Mouse (Mus musculus) limb, embryonic 14.5 days (tissue): Measurements from ENCODE around the gene Fcgr3. TPM values are rescaled to one million over a fixed set of nuclear protein-coding genes. Genes with fewer than 3 reads are reported as not detected.

ENCODE experiments used
- ATAC-seq: fragments of 200-750 bp; cut with Nextera tagmentation; 2 replicates; pipeline ENCODE4 v1.8.0; 2017; ENCODE audit warnings: low read depth, moderate number of reproducible peaks, moderate TSS enrichment; ENCODE audit not compliant: low FRiP score
- DNase-seq: peaks from one replicate; pipeline ENCODE4 v3.0.0-alpha.2; 2015; ENCODE audit warnings: low spot score
- H3K27ac ChIP-seq: fragments of 300-500 bp; sonication (generic); replicated peaks from 2 replicates; pipeline ENCODE4 v1.5.1; 2014; ENCODE audit warnings: low read depth, mild to moderate bottlenecking, low read length, moderate library complexity, mixed read lengths
- H3K27me3 ChIP-seq: fragments of 300-500 bp; sonication (generic); 2 replicates; pipeline ENCODE4 v1.6.1; 2014; ENCODE audit warnings: low read length, mixed read lengths; ENCODE audit not compliant: control insufficient read depth, insufficient read depth
- H3K36me3 ChIP-seq: fragments of 300-500 bp; sonication (generic); 2 replicates; pipeline ENCODE4 v1.6.1; 2014; ENCODE audit warnings: mild to moderate bottlenecking, low read length, moderate library complexity, mixed read lengths; ENCODE audit not compliant: control insufficient read depth, insufficient read depth
- H3K4me1 ChIP-seq: fragments of 300-500 bp; sonication (generic); 2 replicates; pipeline ENCODE4 v1.6.1; 2014; ENCODE audit warnings: antibody characterized with exemption, low read length, mixed read lengths; ENCODE audit not compliant: control insufficient read depth, insufficient read depth
- H3K4me2 ChIP-seq: fragments of 300-500 bp; sonication (generic); replicated peaks from 2 replicates; pipeline ENCODE4 v1.6.1; 2014; ENCODE audit warnings: low read depth, mild to moderate bottlenecking, low read length, moderate library complexity; ENCODE audit not compliant: severe bottlenecking
- H3K4me3 ChIP-seq: fragments of 300-500 bp; sonication (generic); replicated peaks from 2 replicates; pipeline ENCODE4 v1.5.1; 2014; ENCODE audit warnings: low read length
- H3K9ac ChIP-seq: fragments of 300-500 bp; sonication (generic); 2 replicates; pipeline ENCODE4 v1.6.1; 2014; ENCODE audit warnings: mild to moderate bottlenecking, low read depth, low read length, moderate library complexity; ENCODE audit not compliant: severe bottlenecking
- H3K9me3 ChIP-seq: fragments of 300-500 bp; sonication (generic); 2 replicates; pipeline ENCODE4 v1.6.1; 2016; ENCODE audit warnings: low read length; ENCODE audit not compliant: control insufficient read depth
- POLR2A ChIP-seq: fragments of 200-500 bp; IDR thresholded peaks from 2 replicates; pipeline ENCODE4 v1.8.0; 2012; ENCODE audit warnings: inconsistent platforms, mild to moderate bottlenecking, moderate library complexity, borderline replicate concordance; ENCODE audit not compliant: insufficient read depth, insufficient read length; ENCODE audit errors: extremely low read depth
- WGBS: fragments of 180-500 bp; shearing (Covaris S2); extraction: QIAGEN DNeasy Blood & Tissue Kit; methylation state at CpG from one replicate; pipeline ENCODE4 v1.1.7; 2014; 5-methylcytosine and 5-hydroxymethylcytosine counted together
- polyA plus RNA-seq, 2 experiments: library from polyadenylated mRNA; depleted of rRNA in 1 of 2; stranded (reverse) in 1 of 2; unstranded in 1 of 2; fragments of >200 nt; fragmentation: Nextera tagmentation in 1 of 2; extraction: Ambion mirVana in 1 of 2; gene quantifications; 2 replicates each; pipeline versions ENCODE4 v1.2.1 to v1.2.3; 2012 to 2014

The Fcgr3 gene
- polyA plus RNA-seq, 2 experiments: 12.8 to 19.7 TPM

- H3K27ac ChIP-seq: no peak overlapping the region
- no peak for DNase-seq
- H3K27me3 ChIP-seq: peaks cover 35% of the 10 kb centered on the region
- H3K9ac ChIP-seq: no peak overlapping the region
- no peak for ATAC-seq
- H3K4me2 ChIP-seq: peak overlapping the region; percentile 82
- WGBS: 8% methylated on average over 11 of the region's 11 CpGs
- no peaks in the 10 kb centered on the region for H3K36me3 ChIP-seq
- H3K4me3 ChIP-seq: peak overlapping the region; percentile 49
- no peaks in the 10 kb centered on the region for H3K9me3 ChIP-seq
- no peaks in the 10 kb centered on the region for H3K4me1 ChIP-seq
- no peak for TF ChIP-seq POLR2A
Observed at GRCm38 (mm10) chr1:171034201-171034600, 30.5 kb downstream of the Fcgr3 start.

GRCm38 (mm10) chr1:171033756-171034155 is 31.0 kb downstream of the Fcgr3 start:
- Histone ChIP-seq H3K9me3 (no peaks in the 10 kb centered on the region), H3K4me2 (peak overlapping the region; percentile 82), H3K9ac (peak overlapping the region; percentile 38), H3K4me3 (peak overlapping the region; percentile 49), H3K27ac (no peak overlapping the region), H3K4me1 (no peaks in the 10 kb centered on the region), H3K36me3 (no peaks in the 10 kb centered on the region), H3K27me3 (peaks cover 35% of the 10 kb centered on the region)
- TF ChIP-seq POLR2A: no peak
- WGBS: under 1% methylated on average over 20 of the region's 20 CpGs
- ATAC-seq (peak; percentile 72), DNase-seq (peak; percentile 89)

GRCm38 (mm10) chr1:171033196-171033595 is 31.5 kb downstream of the Fcgr3 start:
- ATAC-seq (no peak), DNase-seq (no peak)
- H3K4me1 ChIP-seq: no peaks in the 10 kb centered on the region
- peak overlapping the region; percentile 38 for H3K9ac ChIP-seq
- H3K27ac ChIP-seq: no peak overlapping the region
- H3K4me2 ChIP-seq: peak overlapping the region; percentile 82
- no peaks in the 10 kb centered on the region for H3K9me3 ChIP-seq
- peak overlapping the region; percentile 49 for H3K4me3 ChIP-seq
- under 1% methylated on average over 16 of the region's 16 CpGs for WGBS
- H3K36me3 ChIP-seq: no peaks in the 10 kb centered on the region
- no peak for TF ChIP-seq POLR2A
- peaks cover 35% of the 10 kb centered on the region for H3K27me3 ChIP-seq

GRCm38 (mm10) chr1:171032691-171033090 is 32.0 kb downstream of the Fcgr3 start:
- ATAC-seq (no peak), DNase-seq (no peak)
- peak overlapping the region; percentile 38; the same call in 1 of the 2 replicates for H3K9ac ChIP-seq
- H3K4me2 ChIP-seq: peak overlapping the region; percentile 82
- H3K27me3 ChIP-seq: peaks cover 35% of the 10 kb centered on the region
- H3K4me1 ChIP-seq: no peaks in the 10 kb centered on the region
- WGBS: 6% methylated on average over 10 of the region's 10 CpGs
- H3K4me3 ChIP-seq: peak overlapping the region; percentile 49
- no peak overlapping the region for H3K27ac ChIP-seq
- H3K36me3 ChIP-seq: no peaks in the 10 kb centered on the region
- TF ChIP-seq POLR2A: no peak
- H3K9me3 ChIP-seq: no peaks in the 10 kb centered on the region

- ATAC-seq: no peak
- H3K9me3 ChIP-seq: no peaks in the 10 kb centered on the region
- H3K27me3 ChIP-seq: peaks cover 35% of the 10 kb centered on the region
Observed at GRCm38 (mm10) chr1:171031752-171032151, 33.0 kb downstream of the Fcgr3 start.

More at GRCm38 (mm10) chr1:171031752-171032151, 33.0 kb downstream of the Fcgr3 start:
- Histone ChIP-seq H3K4me3 (no peak overlapping the region), H3K27ac (no peak overlapping the region), H3K4me2 (no peak overlapping the region), H3K36me3 (no peaks in the 10 kb centered on the region), H3K9ac (no peak overlapping the region), H3K4me1 (no peaks in the 10 kb centered on the region)
- no peak for DNase-seq
- no peak for TF ChIP-seq POLR2A
- 84% methylated on average over 3 of the region's 3 CpGs for WGBS
